Mouse (Mus musculus) hematopoietic stem cell, adult 5-6 weeks (primary cell): ENCODE data around the gene Spa17. TPM values are rescaled to one million over a fixed set of nuclear protein-coding genes. Genes with fewer than 3 reads are reported as not detected.

Experiments
- ATAC-seq, 2 experiments: fragments of 125-278 bp in 1 of 2; replicated peaks in 1 of 2; 2 replicates each; pipeline ENCODE4 v1.8.0; 2016 to 2017; ENCODE audit warnings: inconsistent platforms in 2 of 2, mild to moderate bottlenecking in 2 of 2, moderate number of reproducible peaks in 2 of 2, low read depth in 1 of 2, moderate TSS enrichment in 1 of 2; ENCODE audit not compliant: low FRiP score in 2 of 2, poor library complexity in 2 of 2, severe bottlenecking in 2 of 2, insufficient read depth in 1 of 2, low TSS enrichment in 1 of 2
- total RNA-seq: library from RNA; stranded (forward); fragments of 172-1452, 232-1000 nt; gene quantifications from 2 replicates; pipeline ENCODE4 v1.2.3, GENCODE M21; 2017

Gene Spa17
- total RNA-seq, 1 experiment from 2014 or later = 6.2 TPM

- ATAC-seq = no peak
Measured at GRCm38 (mm10) chr9:37625641-37626040, 12.1 kb upstream of the Spa17 start.

- no peak for ATAC-seq
Measured at GRCm38 (mm10) chr9:37625129-37625528, 11.6 kb upstream of the Spa17 start.

- ATAC-seq = no peak
Measured at GRCm38 (mm10) chr9:37624502-37624901, 11.0 kb upstream of the Spa17 start.

- no peak for ATAC-seq
Measured at GRCm38 (mm10) chr9:37623981-37624380, 10.5 kb upstream of the Spa17 start.

GRCm38 (mm10) chr9:37621290-37621689, 7.8 kb upstream of the Spa17 start:
- no peak for ATAC-seq

GRCm38 (mm10) chr9:37616770-37617169, 3.2 kb upstream of the Spa17 start:
- no peak for ATAC-seq

- no peak for ATAC-seq
Measured at GRCm38 (mm10) chr9:37615220-37615619, 1.7 kb upstream of the Spa17 start.

- ATAC-seq = no peak
Measured at GRCm38 (mm10) chr9:37614316-37614715, 794 bp upstream of the Spa17 start.

GRCm38 (mm10) chr9:37613911-37614280, 374 bp upstream of the Spa17 start:
- ATAC-seq = peak in 1 of 2 experiments; percentile 2; a peak in 1 of 4 replicates

GRCm38 (mm10) chr9:37609558-37609957, 4.0 kb downstream of the Spa17 start:
- ATAC-seq = no peak

GRCm38 (mm10) chr9:37605089-37605488, 8.4 kb downstream of the Spa17 start:
- no peak for ATAC-seq

- no peak for ATAC-seq
Measured at GRCm38 (mm10) chr9:37600538-37601205, 12.8 kb downstream of the Spa17 start.

- peak; percentile 42 to 58; a peak in 3 of 4 replicates for ATAC-seq
Measured at GRCm38 (mm10) chr9:37598637-37599036, 14.9 kb downstream of the Spa17 start.

GRCm38 (mm10) chr9:37595570-37595969, 18.0 kb downstream of the Spa17 start:
- no peak for ATAC-seq

- no peak for ATAC-seq
Measured at GRCm38 (mm10) chr9:37593690-37594089, 19.8 kb downstream of the Spa17 start.

- peak; percentile 37 to 56; a peak in 1 of 4 replicates for ATAC-seq
Measured at GRCm38 (mm10) chr9:37592633-37593032, 20.9 kb downstream of the Spa17 start.

- ATAC-seq = no peak
Measured at GRCm38 (mm10) chr9:37592025-37592424, 21.5 kb downstream of the Spa17 start.

- no peak for ATAC-seq
Measured at GRCm38 (mm10) chr9:37590381-37590780, 23.1 kb downstream of the Spa17 start.

- ATAC-seq = no peak
Measured at GRCm38 (mm10) chr9:37586718-37587117, 26.8 kb downstream of the Spa17 start.
